Mouse (Mus musculus) MEL (cell line): Measurements from ENCODE around the gene March4.

Experiments used
- CTCF ChIP-seq, 3 experiments: IDR thresholded peaks in 2 of 3; conservative IDR thresholded peaks in 1 of 3; 2 replicates each; pipeline ENCODE4 v1.5.1; 2011 to 2012; ENCODE audit warnings: low read length in 3 of 3, low read depth in 2 of 3, mild to moderate bottlenecking in 2 of 3, improper control_type of control experiment in 1 of 3, inconsistent platforms in 1 of 3, mixed read lengths in 1 of 3, moderate library complexity in 1 of 3; ENCODE audit not compliant: control insufficient read depth in 1 of 3, insufficient read depth in 1 of 3, poor library complexity in 1 of 3, severe bottlenecking in 1 of 3
- MYB ChIP-seq: IDR thresholded peaks from 2 replicates; pipeline ENCODE4 v1.6.1; 2011; ENCODE audit warnings: mild to moderate bottlenecking, low read depth, low read length, improper control_type of control experiment
- MYC ChIP-seq: IDR thresholded peaks from 2 replicates; pipeline ENCODE4 v1.6.1; 2011; ENCODE audit warnings: low read depth, mild to moderate bottlenecking, low read length, improper control_type of control experiment, moderate library complexity
- POLR2A ChIP-seq, 2 experiments: IDR thresholded peaks; 2 replicates each; pipeline ENCODE4 v1.6.1; 2011 to 2012; ENCODE audit warnings: low read length in 2 of 2, mild to moderate bottlenecking in 2 of 2, control low read depth in 1 of 2, improper control_type of control experiment in 1 of 2, low read depth in 1 of 2, moderate library complexity in 1 of 2; ENCODE audit not compliant: control insufficient read depth in 1 of 2, insufficient read depth in 1 of 2, poor library complexity in 1 of 2
- SIN3A ChIP-seq: IDR thresholded peaks from 2 replicates; pipeline ENCODE4 v1.6.1; 2012; ENCODE audit warnings: low read length, improper control_type of control experiment, inconsistent platforms

DNA sequence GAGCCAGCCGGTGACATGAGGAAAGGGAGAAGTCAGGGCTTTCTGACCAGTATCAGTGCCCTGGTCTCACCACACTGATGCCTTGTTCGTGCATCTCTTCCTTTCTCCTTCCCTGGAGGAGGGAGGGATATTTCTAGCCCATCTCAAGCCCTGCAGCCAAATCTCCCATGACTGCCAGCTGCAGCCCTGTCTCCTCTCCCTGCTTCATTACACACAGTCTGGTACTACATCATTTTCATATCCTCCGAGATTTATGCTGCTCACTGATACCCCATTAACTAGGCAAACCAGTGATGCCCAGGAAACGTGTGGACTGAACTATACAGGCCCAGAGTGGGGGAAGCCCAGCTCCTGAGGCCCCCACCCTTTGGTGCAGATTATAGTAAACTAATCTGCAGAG, 80.8 kb downstream of the March4 start:
- no peak for TF ChIP-seq MYB
- TF ChIP-seq CTCF (IDR thresholded peaks at IDR 0.05 in 2 of 3, conservative IDR thresholded peaks at IDR 0.05 in 1 of 3; ENCODE audit: control insufficient read depth in 1 of 3, insufficient read depth in 1 of 3, low read depth in 2 of 3, low read length in 3 of 3, poor library complexity in 1 of 3, severe bottlenecking in 1 of 3), result no peak
- TF ChIP-seq MYC, result no peak
- TF ChIP-seq POLR2A (IDR thresholded peaks at IDR 0.05; ENCODE audit: control insufficient read depth in 1 of 2, insufficient read depth in 1 of 2, low read depth in 1 of 2, low read length in 2 of 2, poor library complexity in 1 of 2), result no peak
- no peak for TF ChIP-seq SIN3A
